8 mouse cellular contexts compared by ENCODE assay signal in genomic region chr7:19628536-19629360, GRCm38 (mm10). TPM values are rescaled to one million over a fixed set of nuclear protein-coding genes. Genes with fewer than 3 reads are reported as not detected.
DNase-seq lines count a peak whose midpoint lies in the region; ATAC-seq lines count a peak whose summit lies in the region.

No protein-coding gene starts in this region.

- H3K9me3 ChIP-seq in lung, embryonic 16.5 days (ENCODE audit: control insufficient read depth, low read length), result no peaks in the 10 kb centered on the region

- H3K27me3 ChIP-seq in lung, embryonic 16.5 days (ENCODE audit: control insufficient read depth, insufficient read depth, low read depth, low read length), result no peaks in the 10 kb centered on the region

- H3K36me3 ChIP-seq in lung, embryonic 16.5 days (ENCODE audit: control insufficient read depth, insufficient read depth, low read length), result peaks cover 5% of the 10 kb centered on the region; the same call in 1 of the 2 replicates

- WGBS in lung, embryonic 16.5 days, result 1% methylated on average over 57 of the region's 57 CpGs

- peak; percentile 98 for DNase-seq in MEL-GATA-1-ER (ENCODE audit: extremely low read depth, low read depth)
- DNase-seq in cerebellum, adult 8-10 months, result peak; percentile 81
- DNase-seq in forelimb bud, embryonic 11.5 days (ENCODE audit: low read depth, low spot score), result peak; percentile 89
- DNase-seq in layer of hippocampus, adult 9-10 months (ENCODE audit: low spot score), result peak; percentile 82
- peak; percentile 86 for DNase-seq in ovary, postnatal 10 days (ENCODE audit: low spot score)
- peak; percentile 94 to 97 for DNase-seq in thymus, postnatal 10 days (ENCODE audit: low spot score in 2 of 2)

- H3K4me1 ChIP-seq in lung, embryonic 16.5 days (replicated peaks; ENCODE audit: control insufficient read depth, insufficient read depth, low read length), result no peaks in the 10 kb centered on the region

- peak overlapping the region; percentile 65 for H3K9ac ChIP-seq in lung, embryonic 16.5 days (ENCODE audit: low read length)

- peak overlapping the region; percentile 97 for H3K4me2 ChIP-seq in lung, embryonic 16.5 days (ENCODE audit: low read depth, low read length)

- ATAC-seq in hematopoietic stem cell, adult 5-6 weeks (replicated peaks in 1 of 2; ENCODE audit: insufficient read depth in 1 of 2, low FRiP score in 2 of 2, low TSS enrichment in 1 of 2, low read depth in 1 of 2, poor library complexity in 2 of 2, severe bottlenecking in 2 of 2), result peak; percentile 89 to 90
- peak; percentile 94 for ATAC-seq in lung, embryonic 16.5 days (ENCODE audit: low read depth)

- peak overlapping the region; percentile 91 for H3K27ac ChIP-seq in lung, embryonic 16.5 days (ENCODE audit: low read length)

- peak overlapping the region; percentile 80 for H3K4me3 ChIP-seq in lung, embryonic 16.5 days (ENCODE audit: low read length)

RNA-seq across cellular contexts. Expression of gene Relb, which starts 0.5 kb away (rescaled TPM):
- 8.7 and 12.4 TPM in 2 replicates for total RNA-seq in hematopoietic stem cell, adult 5-6 weeks (2017)
- 8.9 and 9.7 TPM in 2 replicates for polyA plus RNA-seq in lung, embryonic 16.5 days (2015; fragmentation: Nextera tagmentation; extraction: Ambion mirVana)

RNA-seq across cellular contexts. Expression of gene Clasrp, which starts 24.5 kb away (rescaled TPM):
- total RNA-seq in hematopoietic stem cell, adult 5-6 weeks (2017), result 40.1 and 51.3 TPM in 2 replicates
- polyA plus RNA-seq in lung, embryonic 16.5 days (2015; fragmentation: Nextera tagmentation; extraction: Ambion mirVana), result 41.4 and 43.5 TPM in 2 replicates

RNA-seq across cellular contexts. Expression of gene Clptm1, which starts 36.1 kb away (rescaled TPM):
- total RNA-seq in hematopoietic stem cell, adult 5-6 weeks (2017), result 21.4 and 26.4 TPM in 2 replicates
- 70.3 and 73.5 TPM in 2 replicates for polyA plus RNA-seq in lung, embryonic 16.5 days (2015; fragmentation: Nextera tagmentation; extraction: Ambion mirVana)

RNA-seq across cellular contexts. Expression of gene Apoc2, which starts 49.0 kb away (rescaled TPM):
- 6.1 TPM in 1 of 2 replicates, not detected in the other for total RNA-seq in hematopoietic stem cell, adult 5-6 weeks (2017)
- 3.3 and 20.9 TPM in 2 replicates for polyA plus RNA-seq in lung, embryonic 16.5 days (2015; fragmentation: Nextera tagmentation; extraction: Ambion mirVana)

RNA-seq across cellular contexts. Expression of gene Gemin7, which starts 51.4 kb away (rescaled TPM):
- total RNA-seq in hematopoietic stem cell, adult 5-6 weeks (2017), result 35.4 and 44.9 TPM in 2 replicates
- polyA plus RNA-seq in lung, embryonic 16.5 days (2015; fragmentation: Nextera tagmentation; extraction: Ambion mirVana), result 156 and 170 TPM in 2 replicates

Comparison
In these comparisons a context has a peak if more than half of its experiments do, and no peak if none do; other contexts are left out.
1. Peak in every context shown above with its lines: DNase-seq, ATAC-seq, H3K4me3 ChIP-seq and H3K27ac ChIP-seq.